Mouse (Mus musculus): Measurements from ENCODE around the gene Mdga2. TPM values are rescaled to one million over a fixed set of nuclear protein-coding genes. Genes with fewer than 3 reads are reported as not detected.

Gene Mdga2
- total RNA-seq, 2 experiments from 2014 or later: 0.56 to 0.68 TPM

DNA sequence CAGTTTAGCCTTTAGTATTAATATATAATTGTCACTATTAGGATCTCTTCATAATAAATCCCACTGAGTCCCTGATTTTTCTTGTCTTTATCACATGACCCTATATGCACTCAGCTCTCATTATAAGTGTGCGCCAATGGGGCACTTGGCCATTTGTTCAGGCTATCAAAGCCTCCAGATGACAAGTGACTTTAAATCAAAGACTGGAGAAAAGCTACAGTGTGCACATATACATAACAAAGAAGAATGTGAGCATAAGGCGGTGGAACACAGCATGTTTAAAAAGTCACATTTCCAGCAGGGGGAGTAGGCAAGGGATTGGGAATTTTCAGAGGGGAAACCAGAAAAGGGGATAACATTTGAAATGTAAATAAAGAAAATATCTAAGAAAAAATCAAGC lies 497.9 kb downstream of the Mdga2 start:
- intact Hi-C loops (cut with DNase I): no loop called here
- DNase-seq (ENCODE audit: low spot score): no peak

DNA sequence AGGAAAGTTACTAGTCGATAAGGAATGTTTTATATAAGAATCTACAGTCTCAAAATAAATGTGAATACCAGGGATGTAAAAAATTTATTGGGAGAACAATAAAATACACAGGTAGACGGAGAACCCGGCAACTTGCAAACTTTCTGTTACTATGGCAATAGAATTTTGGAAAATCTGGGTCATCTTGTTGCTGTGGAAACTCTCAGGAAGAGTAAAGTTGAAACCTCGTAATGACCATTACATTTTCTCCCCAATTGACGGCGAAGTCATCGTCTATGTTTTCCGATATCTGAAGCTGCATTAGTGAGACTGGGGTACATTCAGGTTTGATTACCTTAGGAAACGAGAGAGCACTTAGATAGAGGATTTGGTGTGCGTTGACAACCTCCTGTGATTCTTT lies 514.0 kb downstream of the Mdga2 start:
- intact Hi-C loops (cut with DNase I): no loop called here
- no peak for DNase-seq (ENCODE audit: low spot score)

DNA sequence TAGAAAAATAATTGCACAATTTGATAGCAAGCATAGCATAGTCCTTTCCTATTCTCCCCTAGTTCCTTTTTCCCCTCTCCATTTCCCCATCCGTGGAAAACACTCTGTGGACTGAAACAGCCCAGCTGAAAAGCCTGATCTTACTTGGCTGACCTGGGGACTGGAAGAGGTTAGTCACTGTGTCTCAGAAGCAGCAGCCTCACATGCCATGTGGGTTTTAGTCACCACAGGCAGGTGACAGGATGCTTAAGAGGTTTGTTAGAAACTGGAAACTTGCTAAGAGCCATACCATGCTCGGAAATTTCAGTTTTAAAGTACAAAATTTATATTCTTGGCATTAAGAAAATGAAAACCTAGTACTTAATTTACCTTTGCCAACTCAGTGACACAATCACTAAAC lies 514.9 kb downstream of the Mdga2 start:
- intact Hi-C loops (cut with DNase I): no loop called here
- DNase-seq (ENCODE audit: low spot score): no peak

DNA sequence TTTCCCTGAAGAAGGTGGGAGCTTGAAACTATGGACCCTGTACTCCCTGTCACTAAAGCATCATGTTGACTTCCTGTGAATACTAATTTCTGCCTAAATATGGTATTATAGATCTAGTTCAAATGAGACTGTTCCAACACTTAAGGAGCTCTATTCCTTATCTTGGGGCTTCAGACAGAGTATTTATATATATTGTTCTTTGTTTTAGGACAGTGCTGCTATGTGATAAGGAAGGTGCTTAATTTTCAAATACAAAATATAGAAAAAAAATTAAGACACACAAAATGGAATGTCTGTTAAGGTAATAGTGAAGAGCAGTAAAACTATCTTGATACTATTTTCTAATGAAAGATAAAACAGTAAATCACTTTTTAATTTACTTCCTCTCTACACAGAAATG lies 517.3 kb downstream of the Mdga2 start:
- DNase-seq (ENCODE audit: low spot score): no peak
- intact Hi-C loops (cut with DNase I): no loop called here

DNA sequence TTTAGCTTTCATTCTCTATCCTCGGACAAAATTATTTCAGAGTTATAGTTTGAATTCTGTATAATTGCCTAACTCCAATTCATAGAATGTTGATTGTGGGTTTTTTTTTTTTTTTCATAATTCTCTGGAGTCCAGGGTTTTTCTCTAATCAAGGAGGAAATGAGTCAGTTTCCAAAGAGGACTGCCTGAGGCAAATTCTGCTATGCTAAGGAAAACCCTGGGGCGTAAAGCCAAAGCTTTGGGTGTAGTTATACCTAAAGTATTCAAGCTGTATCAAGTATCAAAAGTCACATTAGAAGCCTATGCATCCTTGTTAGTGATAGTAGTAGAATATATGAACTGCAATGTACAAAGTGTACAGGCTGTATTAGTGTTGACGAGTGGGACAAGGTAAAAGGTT lies 519.6 kb downstream of the Mdga2 start:
- intact Hi-C loops (cut with DNase I): no loop called here

DNA sequence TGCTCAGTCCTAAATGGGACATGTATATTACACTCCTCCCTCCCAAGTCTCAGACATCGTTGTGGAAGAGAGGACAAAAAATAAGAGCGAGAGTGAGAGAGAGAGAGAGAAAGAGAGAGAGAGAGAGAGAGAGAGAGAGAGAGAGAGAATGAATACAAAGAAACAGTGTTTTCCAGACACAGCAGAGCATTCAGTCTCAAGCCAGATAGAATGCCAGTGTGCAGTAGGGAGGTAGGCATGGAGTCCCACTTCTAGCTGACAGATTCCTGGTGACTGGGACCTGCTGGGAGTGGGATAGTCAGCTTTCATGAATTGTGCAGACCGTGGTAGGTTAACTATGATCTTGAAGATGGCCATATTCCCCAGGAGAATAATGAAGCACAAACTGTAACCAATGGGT lies 542.8 kb downstream of the Mdga2 start:
- DNase-seq (ENCODE audit: low spot score): no peak
- intact Hi-C loops (cut with DNase I): no loop called here

More for the DNA sequence above, 519.6 kb downstream of the Mdga2 start:
- DNase-seq (ENCODE audit: low spot score): no peak

DNA sequence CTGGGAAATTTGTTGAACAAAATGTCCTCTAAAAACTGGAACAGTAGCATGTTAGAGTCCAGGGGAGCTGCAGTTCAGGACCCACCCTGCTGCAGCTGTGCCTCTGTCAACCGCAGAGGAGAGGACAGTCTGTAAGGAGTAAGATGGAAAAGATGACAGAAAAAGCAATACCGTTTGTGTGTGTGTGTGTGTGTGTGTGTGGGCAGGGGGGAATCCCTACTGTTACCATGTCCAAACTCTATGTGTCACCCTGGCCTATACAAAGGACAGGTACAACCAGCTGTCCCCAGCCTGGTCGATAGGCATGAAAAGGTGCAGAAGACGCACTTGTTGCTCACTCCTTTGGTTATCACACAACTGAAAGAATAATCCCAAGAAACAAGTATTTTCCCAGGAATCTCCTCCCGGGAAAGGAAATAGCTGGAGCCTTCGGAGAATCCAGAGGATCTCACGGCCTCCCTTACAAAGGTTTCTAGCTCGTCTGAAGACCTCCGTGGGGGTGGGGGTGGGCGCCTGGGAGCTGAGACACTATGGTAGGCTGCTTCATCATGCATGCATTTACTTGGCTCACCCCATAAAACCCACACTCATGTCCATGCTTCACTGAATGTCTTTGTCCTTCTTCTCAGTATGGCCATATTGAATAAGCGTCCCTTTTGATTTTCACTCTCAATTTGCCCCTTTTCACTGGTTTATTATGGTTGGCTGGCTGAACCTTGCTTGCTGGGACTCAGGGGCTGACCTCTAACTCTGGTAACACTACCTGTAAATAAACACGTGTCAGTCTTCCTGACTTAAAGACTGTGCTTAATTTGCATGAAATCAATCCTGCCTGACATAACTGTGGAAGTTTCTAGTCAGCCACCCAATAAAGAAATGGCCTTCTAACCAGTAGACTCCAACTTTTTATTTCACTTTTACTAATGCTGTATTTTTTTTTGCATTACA lies 573.5 kb downstream of the Mdga2 start:
- intact Hi-C loops (cut with DNase I): no loop called here

DNA sequence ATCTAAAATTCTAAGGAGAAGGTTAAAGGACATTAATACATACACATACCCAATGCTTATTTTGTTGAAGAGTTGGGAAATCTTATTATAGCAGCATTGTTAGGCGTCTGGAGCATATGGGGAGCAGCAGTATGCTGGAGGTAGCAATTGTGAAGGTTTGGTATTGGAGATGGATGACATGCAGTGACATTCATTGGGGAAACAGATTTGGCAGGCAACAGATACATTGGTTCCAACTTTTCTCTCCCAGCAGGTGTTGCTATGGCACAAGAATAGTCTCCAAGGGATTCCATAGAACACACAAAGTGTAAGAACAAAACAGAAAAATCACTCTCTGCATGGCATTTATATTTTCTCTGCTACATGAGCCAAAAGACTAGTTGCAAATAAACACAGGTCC lies 581.9 kb downstream of the Mdga2 start:
- DNase-seq (ENCODE audit: low spot score): no peak
- intact Hi-C loops (cut with DNase I): no loop called here

More for the DNA sequence above, 573.5 kb downstream of the Mdga2 start:
- DNase-seq (ENCODE audit: low spot score): no peak

DNA sequence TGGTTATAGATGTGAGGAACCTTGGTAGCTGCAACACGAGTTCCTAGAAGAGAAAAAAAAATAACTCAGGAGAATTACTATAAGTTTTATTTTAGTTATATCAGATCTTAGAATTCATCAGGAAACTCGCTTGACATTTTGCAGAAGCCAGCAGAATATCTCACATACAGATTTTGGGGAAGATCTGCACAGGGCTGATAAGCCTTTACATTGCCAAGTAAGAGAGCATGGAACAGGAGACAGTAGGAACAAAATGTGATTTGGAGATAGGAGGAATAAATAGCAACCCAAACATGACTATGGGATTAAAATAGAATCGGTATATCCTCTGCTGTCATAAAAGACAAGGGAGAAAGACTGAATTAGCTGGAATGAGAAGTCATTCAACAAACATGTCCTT lies 602.4 kb downstream of the Mdga2 start:
- no peak for DNase-seq (ENCODE audit: low spot score)
- intact Hi-C loops (cut with DNase I): no loop called here

DNA sequence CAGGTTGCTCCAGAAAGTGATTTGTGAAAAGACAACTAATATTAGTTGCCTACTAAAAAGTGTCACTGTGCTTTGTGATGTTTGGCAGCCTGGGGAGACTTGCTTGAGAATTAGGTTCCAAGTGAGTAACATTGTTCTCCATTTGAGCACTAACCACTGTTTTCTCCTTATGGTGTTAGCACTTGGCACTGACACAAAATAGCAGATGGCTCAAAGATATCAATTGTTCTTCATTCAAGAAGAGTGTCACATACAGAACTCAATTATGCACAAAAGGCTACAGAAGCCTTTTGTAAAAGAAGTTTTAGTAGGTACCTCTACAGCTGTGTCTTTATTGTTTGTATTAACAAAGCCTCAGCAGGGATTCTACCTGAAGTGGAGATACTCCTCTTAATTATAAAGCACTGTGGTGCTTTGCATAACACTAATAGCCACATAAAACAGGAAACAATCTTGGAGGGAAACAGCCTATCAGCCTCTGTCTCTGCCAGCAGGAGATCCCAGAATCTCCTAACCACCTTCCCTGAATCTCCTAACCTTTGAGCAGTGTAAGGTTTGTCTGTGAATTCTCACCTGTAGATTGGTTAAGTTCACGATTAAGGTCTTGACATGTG lies 630.6 kb downstream of the Mdga2 start:
- intact Hi-C loops (cut with DNase I): no loop called here
- DNase-seq (ENCODE audit: low spot score): no peak

DNA sequence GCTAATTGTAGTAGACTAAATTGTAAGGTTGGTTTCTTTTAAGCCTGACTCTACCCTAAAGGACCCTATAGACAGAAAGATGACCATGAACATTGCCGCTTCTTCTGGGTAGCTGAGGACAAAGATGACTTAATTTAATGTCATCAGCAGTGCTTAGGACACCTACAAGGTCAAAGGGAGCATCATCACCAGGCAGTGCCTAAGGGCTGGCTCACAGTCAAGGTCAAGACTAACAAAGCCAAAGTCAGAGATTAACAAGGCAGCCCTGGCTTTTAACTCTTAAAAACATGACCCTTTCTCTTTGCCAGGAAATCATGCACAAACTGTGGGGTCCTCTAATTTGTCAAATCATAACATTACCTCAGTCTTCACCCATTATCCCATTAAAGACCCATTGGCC lies 657.0 kb downstream of the Mdga2 start:
- DNase-seq (ENCODE audit: low spot score): no peak
- intact Hi-C loops (cut with DNase I): no loop called here

DNA sequence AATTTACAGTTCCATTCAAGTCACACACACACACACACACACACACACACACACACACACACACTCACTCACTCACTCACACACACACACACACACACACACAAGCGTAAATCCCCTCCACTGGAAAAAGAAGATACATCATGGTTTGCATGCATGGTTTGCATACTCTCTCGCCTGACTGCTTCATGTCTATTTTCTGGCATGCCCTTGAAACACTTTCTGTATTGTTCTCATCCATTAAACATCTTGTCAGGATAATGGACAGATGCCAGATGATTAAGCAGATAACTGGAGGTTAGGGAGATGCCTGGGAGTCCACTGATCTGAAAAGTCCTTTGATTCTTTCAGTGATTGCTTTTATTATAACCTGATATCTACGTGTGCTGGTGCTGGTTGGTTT lies 665.5 kb downstream of the Mdga2 start:
- DNase-seq (ENCODE audit: low spot score): no peak
- intact Hi-C loops (cut with DNase I): no loop called here

DNA sequence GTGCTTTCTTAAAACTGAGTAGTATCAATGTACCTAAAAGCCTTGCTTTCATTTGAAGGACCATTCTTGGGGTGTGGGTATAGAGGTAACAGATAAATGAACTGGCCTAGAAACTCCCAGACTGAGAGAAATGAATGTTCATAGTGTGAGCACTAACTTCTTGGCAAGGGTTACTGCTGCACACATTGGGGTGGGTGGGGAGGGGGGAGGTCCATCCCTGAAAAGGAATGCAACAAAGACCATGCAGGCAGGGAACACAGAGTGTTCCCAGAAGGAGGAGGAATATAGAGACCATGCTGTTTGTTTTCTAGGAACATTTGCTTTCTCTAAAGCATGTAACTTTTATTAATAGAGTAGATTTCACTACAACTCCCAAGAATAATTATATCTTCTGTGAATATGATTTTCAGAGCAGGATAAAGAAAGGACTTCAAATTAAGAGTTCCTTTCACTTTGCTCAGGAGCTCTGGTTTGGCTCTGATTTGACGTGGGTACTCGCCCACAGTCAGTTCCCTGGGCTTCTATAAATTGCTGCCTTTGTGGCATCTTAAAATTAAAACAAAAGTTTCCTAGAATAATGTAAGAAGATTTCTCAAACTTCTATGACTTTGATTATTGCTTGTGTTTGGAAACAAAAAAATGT lies 666.0 kb downstream of the Mdga2 start:
- DNase-seq (ENCODE audit: low spot score): no peak
- intact Hi-C loops (cut with DNase I): no loop called here

DNA sequence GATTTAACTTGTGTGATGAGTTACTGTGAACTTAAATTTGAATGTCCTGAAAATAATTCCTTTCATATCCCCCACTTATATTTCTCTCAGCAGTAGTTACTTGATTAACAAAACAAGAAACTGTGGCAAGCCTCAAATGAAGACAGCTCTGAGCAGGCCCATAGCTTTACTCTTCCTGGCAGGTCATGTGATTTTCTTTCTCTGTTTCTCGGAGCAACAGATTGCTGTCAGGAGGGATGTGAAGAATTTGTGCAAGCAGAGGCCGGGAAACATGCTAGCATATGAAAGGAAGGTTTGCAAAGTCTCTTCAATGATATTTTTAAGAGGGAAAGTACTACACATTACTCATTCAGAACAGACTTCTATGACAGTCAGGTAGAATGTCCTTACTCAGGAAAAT lies 697.4 kb downstream of the Mdga2 start:
- no peak for DNase-seq (ENCODE audit: low spot score)
- intact Hi-C loops (cut with DNase I): no loop called here

DNA sequence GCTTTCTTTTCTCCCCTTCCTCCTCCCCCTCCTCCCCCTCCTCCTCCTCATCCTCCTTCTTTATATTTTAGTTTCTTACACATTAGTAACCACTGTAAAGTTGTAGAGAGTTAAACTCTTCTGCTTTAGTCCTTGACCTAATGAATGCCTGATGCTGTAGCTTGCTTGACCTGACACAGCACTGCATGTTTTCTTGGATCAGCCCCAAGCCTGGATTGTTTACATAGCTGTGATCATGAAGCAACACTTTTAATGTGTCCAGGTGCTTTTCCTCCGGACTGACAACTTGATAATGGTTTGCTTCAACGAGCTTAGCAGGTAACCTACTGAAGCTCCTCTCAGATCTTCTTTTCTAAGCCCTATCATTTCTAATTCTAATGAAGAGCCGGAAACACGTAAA lies 723.1 kb downstream of the Mdga2 start:
- intact Hi-C loops (cut with DNase I): no loop called here
- no peak for DNase-seq (ENCODE audit: low spot score)

DNA sequence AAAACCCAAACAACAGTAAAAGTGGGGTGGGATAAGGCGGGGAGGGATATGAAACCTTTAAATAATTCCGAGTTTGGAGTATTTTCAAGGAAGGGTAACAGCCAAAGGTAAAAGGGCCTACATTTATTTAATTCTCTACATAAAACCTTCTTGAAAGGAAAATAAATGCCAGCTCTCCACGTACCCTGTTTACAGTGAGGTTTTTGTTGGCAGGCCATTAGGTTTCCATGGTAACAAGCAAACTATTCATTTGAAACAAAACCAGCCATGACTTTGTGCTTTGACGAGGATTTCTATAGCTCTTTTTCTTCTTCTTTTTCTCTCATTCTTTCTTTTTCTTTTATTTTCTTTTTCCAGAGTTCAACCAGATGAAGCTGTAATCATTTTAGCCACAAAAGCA lies 751.5 kb downstream of the Mdga2 start:
- intact Hi-C loops (cut with DNase I): no loop called here
- DNase-seq (ENCODE audit: low spot score): no peak

DNA sequence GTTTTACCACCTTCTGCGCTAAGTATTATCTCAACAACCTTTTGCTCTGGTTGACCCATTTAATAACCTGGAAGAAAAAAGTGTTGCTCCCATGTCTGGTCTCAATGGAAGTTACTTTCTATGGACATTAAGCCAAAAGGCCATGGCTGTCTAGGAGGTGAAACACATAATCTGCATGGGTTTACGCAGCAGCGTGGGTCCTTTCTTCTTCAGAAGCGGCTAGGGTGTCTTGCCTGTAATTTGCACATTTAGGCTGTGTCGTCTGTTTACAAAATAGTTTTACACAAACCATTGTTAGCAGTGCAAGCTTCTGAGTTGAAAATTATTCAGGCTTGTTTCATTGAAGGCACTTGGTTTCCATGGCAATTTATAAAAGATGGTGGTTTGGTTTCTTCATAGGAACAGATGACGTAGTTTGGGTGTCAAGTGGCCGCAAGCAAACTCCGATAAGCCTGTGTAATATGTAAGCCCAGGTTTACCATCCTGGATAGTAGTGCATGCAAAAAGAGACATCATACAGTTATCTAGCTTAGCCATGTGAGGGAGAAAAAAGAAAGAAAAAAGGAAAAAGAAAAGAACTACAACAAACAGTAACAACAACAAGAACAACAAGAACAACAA lies 752.0 kb downstream of the Mdga2 start:
- intact Hi-C loops (cut with DNase I): no loop called here
- DNase-seq (ENCODE audit: low spot score): no peak

DNA sequence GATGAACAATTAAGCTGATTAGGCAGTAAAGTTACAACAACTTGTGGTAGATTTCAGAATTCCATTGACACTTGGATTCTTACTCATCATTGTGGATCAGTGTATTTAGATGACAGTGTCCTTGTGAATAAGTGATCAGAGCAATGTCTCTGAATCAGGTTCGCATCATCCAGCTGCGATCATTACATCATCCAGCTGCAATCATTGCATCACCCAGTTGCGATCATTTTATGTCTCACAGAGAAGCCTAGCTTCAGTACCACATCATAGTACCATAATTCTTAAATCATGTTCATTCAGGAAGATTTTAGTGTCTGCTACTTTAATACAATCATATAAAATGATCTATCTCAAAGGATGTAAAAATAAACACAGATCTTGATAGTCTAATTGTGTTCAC lies 756.8 kb downstream of the Mdga2 start:
- no peak for DNase-seq (ENCODE audit: low spot score)
- intact Hi-C loops (cut with DNase I): no loop called here

DNA sequence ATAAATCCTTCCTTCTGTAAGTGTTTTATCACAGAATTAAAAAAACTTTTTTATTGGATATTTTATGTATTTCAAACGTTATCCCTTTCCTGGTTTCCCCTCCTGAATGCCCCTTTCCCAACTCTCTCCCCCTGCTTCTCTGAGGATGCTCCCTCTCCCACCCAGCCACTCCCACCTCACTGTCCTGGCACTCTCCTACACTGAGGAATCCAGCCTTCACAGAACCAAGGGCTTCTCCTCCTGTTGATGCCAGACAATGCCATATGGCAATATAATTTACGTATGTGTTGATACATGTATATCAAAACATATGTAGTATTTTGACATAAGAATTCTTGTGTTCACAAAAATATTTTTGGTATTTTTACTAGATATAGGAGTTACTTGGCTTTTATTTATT lies 779.0 kb downstream of the Mdga2 start:
- intact Hi-C loops (cut with DNase I): no loop called here
- DNase-seq (ENCODE audit: low spot score): no peak
